Mouse (Mus musculus) embryonic facial prominence, embryonic 10.5 days (tissue): ENCODE data around the gene Fbxl15. TPM values are rescaled to one million over a fixed set of nuclear protein-coding genes. Genes with fewer than 3 reads are reported as not detected.

Experiments used
- DNase-seq: peaks from one replicate; pipeline ENCODE4 v3.0.0-alpha.2; 2017; ENCODE audit warnings: low spot score
- H3K27ac ChIP-seq: fragments of 300-500 bp; sonication (generic); replicated peaks from 2 replicates; pipeline ENCODE4 v1.5.1; 2016; ENCODE audit warnings: mild to moderate bottlenecking
- H3K27me3 ChIP-seq: fragments of 300-500 bp; sonication (generic); replicated peaks from 2 replicates; pipeline ENCODE4 v1.6.1; 2016; ENCODE audit warnings: low read depth, mild to moderate bottlenecking; ENCODE audit not compliant: poor library complexity, severe bottlenecking
- H3K36me3 ChIP-seq: fragments of 300-500 bp; sonication (generic); replicated peaks from 2 replicates; pipeline ENCODE4 v1.6.1; 2016; ENCODE audit warnings: mild to moderate bottlenecking, moderate library complexity
- H3K4me1 ChIP-seq: fragments of 300-500 bp; sonication (generic); 2 replicates; pipeline ENCODE4 v1.6.1; 2016
- H3K4me3 ChIP-seq: fragments of 300-500 bp; sonication (generic); 2 replicates; pipeline ENCODE4 v1.5.1; 2016; ENCODE audit warnings: mild to moderate bottlenecking, moderate library complexity
- H3K9me3 ChIP-seq: fragments of 300-500 bp; sonication (generic); 2 replicates; pipeline ENCODE4 v1.6.1; 2016; ENCODE audit warnings: mild to moderate bottlenecking
- WGBS: fragments of 180-500 bp; shearing (Covaris S2); methylation state at CpG from one replicate; pipeline ENCODE4 v1.1.7; 2016; 5-methylcytosine and 5-hydroxymethylcytosine counted together
- polyA plus RNA-seq: library from polyadenylated mRNA; unstranded; fragments of >200 nt; fragmentation: Nextera tagmentation; extraction: Ambion mirVana; gene quantifications from 2 replicates; pipeline ENCODE4 v1.2.1, GENCODE M21; 2016

The Fbxl15 gene
- polyA plus RNA-seq, 1 experiment from 2014 or later = 17.1 TPM

DNA sequence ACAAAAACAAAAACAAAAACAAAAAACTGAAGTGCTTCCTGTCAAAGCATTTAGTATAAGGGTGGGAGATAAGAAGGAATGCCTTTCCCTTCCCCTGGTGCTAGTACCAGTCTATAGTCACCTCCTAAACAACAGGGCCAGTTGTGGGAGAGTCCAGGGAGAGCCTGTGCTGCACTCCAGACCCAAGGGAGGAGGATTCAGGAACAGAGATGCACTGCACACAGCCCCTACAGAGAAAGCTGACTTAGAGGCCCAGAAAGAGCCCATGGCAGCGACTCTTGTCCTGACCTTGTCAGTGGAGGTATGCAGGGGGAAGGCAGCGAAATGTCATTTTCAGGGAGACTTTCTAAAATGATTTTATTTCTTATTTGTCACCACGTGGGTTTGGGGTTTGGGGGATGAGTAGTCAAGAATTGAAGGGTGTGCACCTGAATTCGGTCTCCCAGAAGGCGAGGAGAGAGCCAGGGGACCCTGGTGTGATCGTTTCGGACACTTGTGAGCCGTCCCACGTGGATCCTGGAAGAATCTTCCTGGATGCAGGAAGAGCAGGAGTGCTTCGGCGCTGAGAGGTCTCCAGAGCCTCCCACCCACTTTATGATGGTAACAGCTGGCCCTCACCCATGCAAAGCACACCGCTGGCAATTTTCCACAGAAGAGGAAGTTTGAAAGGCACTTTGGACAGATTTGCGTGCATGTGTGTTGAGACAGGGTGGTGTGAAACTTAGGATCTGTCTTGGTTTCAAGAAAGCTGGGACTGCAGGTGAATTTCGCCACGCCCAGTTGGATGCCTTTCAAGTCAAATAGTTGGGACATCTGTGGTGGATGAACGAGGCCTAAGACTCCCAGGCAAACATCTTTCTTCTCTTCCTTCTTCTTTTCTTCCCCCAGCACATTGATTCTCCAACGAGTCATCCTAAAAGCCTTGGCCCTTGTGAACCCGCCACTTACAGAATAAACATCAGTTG is 24.5 kb upstream of the Fbxl15 start:
- H3K4me1 ChIP-seq = peaks cover 36% of the 10 kb centered on the region
- no peak for DNase-seq
- 56% methylated on average over 18 of the region's 18 CpGs for WGBS
- peaks cover 29% of the 10 kb centered on the region for H3K27me3 ChIP-seq
- peak overlapping the region; percentile 73; the same call in 1 of the 2 replicates for H3K27ac ChIP-seq
- peak overlapping the region; percentile 75 for H3K4me3 ChIP-seq
- H3K9me3 ChIP-seq = no peaks in the 10 kb centered on the region
- no peaks in the 10 kb centered on the region for H3K36me3 ChIP-seq

- Histone ChIP-seq H3K9me3 (no peaks in the 10 kb centered on the region), H3K27me3 (peaks cover 35% of the 10 kb centered on the region), H3K4me1 (peaks cover 42% of the 10 kb centered on the region), H3K4me3 (peak within 1 kb of the TSS; percentile 75), H3K36me3 (no peaks in the 10 kb centered on the region), H3K27ac (peak within 1 kb of the TSS; percentile 79)
- DNase-seq = peak; percentile 93
- WGBS = under 1% methylated on average over 39 of the region's 39 CpGs
Measured at GRCm38 (mm10) chr19:46304216-46304841, 23.7 kb upstream of the Fbxl15 start, which contains the start of gene Nfkb2. Gene Nfkb2 (plus strand): TSS chr19:46304320.

GRCm38 (mm10) chr19:46304908-46305333 is 23.1 kb upstream of the Fbxl15 start:
- peaks cover 4% of the 10 kb centered on the region for H3K36me3 ChIP-seq
- no peak for DNase-seq
- peak overlapping the region; percentile 79 for H3K27ac ChIP-seq
- WGBS = under 1% methylated on average over 34 of the region's 34 CpGs
- no peaks in the 10 kb centered on the region for H3K9me3 ChIP-seq
- peaks cover 42% of the 10 kb centered on the region for H3K4me1 ChIP-seq
- H3K27me3 ChIP-seq = peaks cover 41% of the 10 kb centered on the region
- peak overlapping the region; percentile 75 for H3K4me3 ChIP-seq

- Histone ChIP-seq H3K4me1 (peaks cover 42% of the 10 kb centered on the region), H3K36me3 (peaks cover 12% of the 10 kb centered on the region), H3K27ac (peak overlapping the region; percentile 79), H3K4me3 (peak overlapping the region; percentile 75), H3K27me3 (peaks cover 48% of the 10 kb centered on the region), H3K9me3 (no peaks in the 10 kb centered on the region)
- peak; percentile 92 for DNase-seq
- under 1% methylated on average over 43 of the region's 43 CpGs for WGBS
Measured at GRCm38 (mm10) chr19:46305432-46306267, 22.3 kb upstream of the Fbxl15 start.

DNA sequence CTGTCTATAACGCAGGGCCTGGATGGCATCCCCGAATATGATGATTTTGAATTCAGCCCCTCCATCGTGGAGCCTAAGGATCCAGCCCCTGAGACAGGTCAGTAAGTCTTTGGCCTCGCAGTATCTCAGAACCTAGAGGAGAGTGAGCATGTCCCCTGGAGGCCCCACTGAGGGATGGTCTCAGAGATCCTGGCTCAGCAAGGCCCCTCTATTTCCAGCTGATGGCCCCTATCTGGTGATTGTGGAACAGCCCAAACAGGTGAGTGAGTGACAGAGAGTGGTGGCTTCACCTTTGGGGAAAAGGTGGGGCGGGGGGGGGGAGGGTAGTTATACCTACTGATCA is 21.7 kb upstream of the Fbxl15 start:
- Histone ChIP-seq H3K9me3 (no peaks in the 10 kb centered on the region), H3K4me3 (peak overlapping the region; percentile 75), H3K36me3 (peaks cover 18% of the 10 kb centered on the region), H3K27ac (0 out of 2 replicates have a peak overlapping the region, but pooled peaks have one; percentile 79), H3K4me1 (peaks cover 42% of the 10 kb centered on the region), H3K27me3 (peaks cover 54% of the 10 kb centered on the region)
- WGBS = 55% methylated on average over 5 of the region's 5 CpGs
- no peak for DNase-seq

DNA sequence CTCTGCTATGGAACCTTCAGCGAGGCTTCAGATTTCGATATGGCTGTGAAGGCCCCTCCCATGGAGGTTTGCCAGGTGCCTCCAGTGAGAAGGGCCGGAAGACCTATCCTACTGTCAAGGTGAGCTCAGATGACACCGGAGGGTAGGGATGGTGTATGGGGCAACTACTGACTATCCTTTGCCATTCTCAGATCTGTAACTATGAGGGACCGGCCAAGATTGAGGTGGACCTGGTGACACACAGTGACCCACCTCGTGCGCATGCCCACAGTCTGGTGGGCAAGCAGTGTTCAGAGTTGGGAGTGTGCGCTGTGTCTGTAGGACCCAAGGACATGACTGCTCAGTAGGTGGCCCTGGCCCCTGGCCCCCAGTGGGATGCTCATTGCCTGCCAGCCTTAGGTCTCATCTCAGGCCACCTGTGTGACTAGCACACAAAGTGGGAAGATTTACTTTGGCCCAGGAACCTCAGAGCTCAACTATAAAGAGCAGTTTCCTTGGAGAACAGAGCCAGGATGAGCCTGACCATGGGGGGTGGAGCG is 21.2 kb upstream of the Fbxl15 start:
- Histone ChIP-seq H3K36me3 (peaks cover 23% of the 10 kb centered on the region), H3K9me3 (no peaks in the 10 kb centered on the region), H3K27me3 (peaks cover 60% of the 10 kb centered on the region), H3K4me1 (peaks cover 42% of the 10 kb centered on the region), H3K4me3 (no peak overlapping the region), H3K27ac (no peak overlapping the region)
- 90% methylated on average over 9 of the region's 9 CpGs for WGBS
- DNase-seq = peak; percentile 7

- Histone ChIP-seq H3K36me3 (peaks cover 27% of the 10 kb centered on the region), H3K27me3 (peaks cover 69% of the 10 kb centered on the region), H3K4me3 (no peak overlapping the region), H3K9me3 (no peaks in the 10 kb centered on the region), H3K4me1 (peaks cover 42% of the 10 kb centered on the region), H3K27ac (no peak overlapping the region)
- peak; percentile 7 for DNase-seq
- 76% methylated on average over 16 of the region's 16 CpGs for WGBS
Measured at GRCm38 (mm10) chr19:46307781-46308180, 20.2 kb upstream of the Fbxl15 start.

DNA sequence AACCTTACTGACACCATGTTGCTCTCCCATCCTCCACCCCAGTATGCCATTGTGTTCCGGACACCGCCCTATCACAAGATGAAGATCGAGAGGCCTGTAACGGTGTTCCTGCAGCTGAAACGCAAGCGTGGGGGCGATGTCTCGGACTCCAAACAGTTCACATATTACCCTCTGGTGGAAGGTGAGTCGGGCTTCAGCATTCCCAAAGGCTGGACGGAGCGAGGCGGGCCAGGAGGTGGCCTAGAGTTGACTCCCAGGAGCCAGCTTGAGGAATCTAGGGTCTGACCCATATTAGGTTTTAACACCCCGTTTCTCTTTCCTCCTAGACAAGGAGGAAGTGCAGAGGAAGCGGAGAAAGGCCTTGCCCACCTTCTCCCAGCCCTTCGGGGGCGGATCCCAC is 19.7 kb upstream of the Fbxl15 start:
- no peak for DNase-seq
- WGBS = 52% methylated on average over 16 of the region's 16 CpGs
- Histone ChIP-seq H3K4me1 (peaks cover 42% of the 10 kb centered on the region), H3K27me3 (peaks cover 73% of the 10 kb centered on the region), H3K36me3 (peaks cover 27% of the 10 kb centered on the region), H3K9me3 (no peaks in the 10 kb centered on the region), H3K4me3 (peak overlapping the region; percentile 58), H3K27ac (0 out of 2 replicates have a peak overlapping the region, but pooled peaks have one; percentile 48)

- Histone ChIP-seq H3K4me3 (peak overlapping the region; percentile 58), H3K36me3 (peaks cover 27% of the 10 kb centered on the region), H3K9me3 (no peaks in the 10 kb centered on the region), H3K4me1 (peaks cover 38% of the 10 kb centered on the region), H3K27me3 (peaks cover 77% of the 10 kb centered on the region), H3K27ac (0 out of 2 replicates have a peak overlapping the region, but pooled peaks have one; percentile 48)
- WGBS = 2% methylated on average over 47 of the region's 47 CpGs
- DNase-seq = peak; percentile 91
Measured at GRCm38 (mm10) chr19:46308706-46309435, 19.1 kb upstream of the Fbxl15 start.

DNA sequence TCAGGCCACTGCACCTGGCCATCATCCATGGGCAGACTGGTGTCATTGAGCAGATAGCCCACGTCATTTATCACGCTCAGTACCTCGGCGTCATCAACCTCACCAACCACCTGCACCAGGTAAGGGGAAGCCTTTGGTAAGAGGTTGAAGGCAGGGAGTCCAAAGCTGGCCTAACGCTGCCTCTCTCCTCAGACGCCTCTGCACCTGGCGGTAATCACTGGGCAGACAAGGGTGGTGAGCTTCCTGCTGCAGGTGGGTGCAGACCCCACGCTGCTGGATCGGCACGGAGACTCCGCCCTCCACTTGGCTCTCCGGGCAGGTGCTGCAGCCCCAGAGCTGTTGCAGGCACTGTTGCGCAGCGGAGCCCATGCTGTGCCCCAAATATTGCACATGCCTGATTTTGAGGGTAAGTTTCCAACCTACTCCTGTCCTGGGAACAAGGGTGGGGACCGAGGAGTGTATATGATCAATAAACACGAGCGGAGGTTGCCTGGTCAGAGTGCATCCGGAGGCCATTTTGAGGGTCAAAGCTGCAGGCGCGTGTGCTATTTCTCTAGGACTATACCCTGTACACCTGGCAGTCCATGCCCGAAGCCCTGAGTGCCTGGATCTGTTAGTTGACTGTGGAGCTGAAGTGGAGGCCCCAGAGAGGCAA is 18.2 kb upstream of the Fbxl15 start:
- 79% methylated on average over 21 of the region's 21 CpGs for WGBS
- Histone ChIP-seq H3K4me1 (peaks cover 38% of the 10 kb centered on the region), H3K27ac (no peak overlapping the region), H3K9me3 (no peaks in the 10 kb centered on the region), H3K36me3 (peaks cover 27% of the 10 kb centered on the region), H3K4me3 (no peak overlapping the region), H3K27me3 (peaks cover 86% of the 10 kb centered on the region)
- DNase-seq = peak; percentile 6

DNA sequence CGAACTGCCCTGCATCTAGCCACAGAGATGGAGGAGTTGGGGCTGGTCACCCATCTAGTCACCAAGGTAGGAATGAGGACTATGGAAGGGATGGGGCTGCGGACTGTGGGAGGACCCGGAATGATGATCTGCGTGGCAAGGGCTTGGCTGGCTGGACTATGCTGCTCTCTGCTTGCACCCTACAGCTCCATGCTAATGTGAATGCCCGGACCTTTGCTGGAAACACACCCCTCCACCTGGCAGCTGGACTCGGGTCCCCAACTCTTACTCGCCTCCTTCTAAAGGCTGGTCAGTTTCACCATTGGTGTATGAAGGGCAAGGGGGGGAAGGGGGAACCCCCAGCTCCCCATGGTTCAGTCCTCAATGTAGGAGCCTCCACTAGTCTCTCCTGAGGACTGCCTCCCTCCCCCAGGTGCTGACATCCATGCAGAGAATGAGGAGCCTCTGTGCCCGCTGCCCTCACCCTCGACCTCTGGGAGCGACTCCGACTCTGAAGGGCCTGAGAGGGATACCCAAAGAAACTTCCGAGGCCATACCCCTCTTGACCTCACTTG is 17.6 kb upstream of the Fbxl15 start:
- H3K27me3 ChIP-seq = peaks cover 92% of the 10 kb centered on the region
- H3K9me3 ChIP-seq = no peaks in the 10 kb centered on the region
- no peak overlapping the region for H3K4me3 ChIP-seq
- WGBS = 87% methylated on average over 12 of the region's 12 CpGs
- peaks cover 27% of the 10 kb centered on the region for H3K36me3 ChIP-seq
- peak; percentile 7 for DNase-seq
- H3K27ac ChIP-seq = no peak overlapping the region
- peaks cover 36% of the 10 kb centered on the region for H3K4me1 ChIP-seq
